Mouse (Mus musculus) liver, embryonic 16.5 days (tissue): ENCODE data around the gene Enkur. TPM values are rescaled to one million over a fixed set of nuclear protein-coding genes. Genes with fewer than 3 reads are reported as not detected.

Experiments
- ATAC-seq: fragments of 200-750 bp; cut with Nextera tagmentation; 2 replicates; pipeline ENCODE4 v1.8.0; 2017; ENCODE audit warnings: low read depth, mild to moderate bottlenecking, moderate number of reproducible peaks, moderate library complexity
- H3K27ac ChIP-seq: fragments of 300-500 bp; sonication (generic); 2 replicates; pipeline ENCODE4 v1.5.1; 2014; ENCODE audit warnings: mild to moderate bottlenecking, low read length
- H3K27me3 ChIP-seq: fragments of 300-500 bp; sonication (generic); 2 replicates; pipeline ENCODE4 v1.6.1; 2014; ENCODE audit warnings: low read depth, low read length, mixed read lengths; ENCODE audit not compliant: control insufficient read depth, insufficient read depth
- H3K36me3 ChIP-seq: fragments of 300-500 bp; sonication (generic); 2 replicates; pipeline ENCODE4 v1.6.1; 2014; ENCODE audit warnings: mild to moderate bottlenecking; ENCODE audit not compliant: control insufficient read depth, insufficient read depth
- H3K4me1 ChIP-seq: fragments of 300-500 bp; sonication (generic); 2 replicates; pipeline ENCODE4 v1.6.1; 2014; ENCODE audit warnings: low read depth, low read length, mixed read lengths; ENCODE audit not compliant: control insufficient read depth
- H3K4me2 ChIP-seq: fragments of 300-500 bp; sonication (generic); 2 replicates; pipeline ENCODE4 v1.6.1; 2014; ENCODE audit warnings: low read depth, low read length, mixed read lengths
- H3K4me3 ChIP-seq: fragments of 300-500 bp; sonication (generic); 2 replicates; pipeline ENCODE4 v1.5.1; 2014; ENCODE audit warnings: low read depth, mild to moderate bottlenecking, low read length
- H3K9ac ChIP-seq: fragments of 300-500 bp; sonication (generic); 2 replicates; pipeline ENCODE4 v1.6.1; 2014; ENCODE audit warnings: low read depth, low read length
- H3K9me3 ChIP-seq: fragments of 300-500 bp; sonication (generic); replicated peaks from 2 replicates; pipeline ENCODE4 v1.6.1; 2016; ENCODE audit warnings: low read length; ENCODE audit not compliant: control insufficient read depth
- WGBS: fragments of 180-500 bp; shearing (Covaris S2); extraction: QIAGEN DNeasy Blood & Tissue Kit; methylation state at CpG from one replicate; pipeline ENCODE4 v1.1.7; 2014; ENCODE audit not compliant: insufficient replicate concordance; 5-methylcytosine and 5-hydroxymethylcytosine counted together
- polyA plus RNA-seq: library from polyadenylated mRNA; unstranded; fragments of >200 nt; fragmentation: Nextera tagmentation; extraction: Ambion mirVana; gene quantifications from 2 replicates; pipeline ENCODE4 v1.2.1, GENCODE M21; 2015

Enkur gene
- polyA plus RNA-seq, 1 experiment from 2014 or later, result not detected

GRCm38 (mm10) chr2:21234871-21235648 lies 29.9 kb upstream of the Enkur start:
- Histone ChIP-seq H3K4me2 (no peak overlapping the region), H3K27ac (no peak overlapping the region)

GRCm38 (mm10) chr2:21231147-21231546 lies 26.0 kb upstream of the Enkur start:
- 65% methylated on average over 3 of the region's 3 CpGs for WGBS
- H3K36me3 ChIP-seq, result no peaks in the 10 kb centered on the region
- H3K4me3 ChIP-seq, result no peak overlapping the region
- no peak overlapping the region for H3K27ac ChIP-seq
- no peaks in the 10 kb centered on the region for H3K9me3 ChIP-seq
- no peak overlapping the region for H3K4me2 ChIP-seq
- H3K27me3 ChIP-seq, result no peaks in the 10 kb centered on the region
- no peak for ATAC-seq
- H3K4me1 ChIP-seq, result peaks cover 6% of the 10 kb centered on the region
- H3K9ac ChIP-seq, result no peak overlapping the region

More at GRCm38 (mm10) chr2:21234871-21235648, 29.9 kb upstream of the Enkur start:
- ATAC-seq, result peak; percentile 70
- Histone ChIP-seq H3K4me3 (no peak overlapping the region), H3K27me3 (no peaks in the 10 kb centered on the region), H3K4me1 (peaks cover 6% of the 10 kb centered on the region), H3K9ac (no peak overlapping the region), H3K9me3 (no peaks in the 10 kb centered on the region), H3K36me3 (no peaks in the 10 kb centered on the region)
- WGBS, result 51% methylated on average over 9 of the region's 9 CpGs

- H3K36me3 ChIP-seq, result no peaks in the 10 kb centered on the region
- 51% methylated on average over 2 of the region's 2 CpGs for whole genome bisulfite sequencing
- no peak overlapping the region for H3K4me2 ChIP-seq
- H3K27me3 ChIP-seq, result no peaks in the 10 kb centered on the region
- peaks cover 1% of the 10 kb centered on the region; the same call in 1 of the 2 replicates for H3K4me1 ChIP-seq
- H3K9ac ChIP-seq, result no peak overlapping the region
- ATAC-seq, result no peak
- H3K27ac ChIP-seq, result no peak overlapping the region
- no peak overlapping the region for H3K4me3 ChIP-seq
- no peaks in the 10 kb centered on the region for H3K9me3 ChIP-seq
Observed at GRCm38 (mm10) chr2:21230276-21230675, 25.1 kb upstream of the Enkur start.

- Histone ChIP-seq H3K36me3 (no peaks in the 10 kb centered on the region), H3K4me1 (no peaks in the 10 kb centered on the region), H3K4me2 (no peak overlapping the region), H3K27ac (no peak overlapping the region), H3K9me3 (no peaks in the 10 kb centered on the region), H3K9ac (no peak overlapping the region), H3K4me3 (no peak overlapping the region), H3K27me3 (no peaks in the 10 kb centered on the region)
- ATAC-seq, result no peak
- WGBS, result 53% methylated on average over 9 of the region's 9 CpGs
Observed at GRCm38 (mm10) chr2:21222453-21223384, 17.6 kb upstream of the Enkur start.

DNA sequence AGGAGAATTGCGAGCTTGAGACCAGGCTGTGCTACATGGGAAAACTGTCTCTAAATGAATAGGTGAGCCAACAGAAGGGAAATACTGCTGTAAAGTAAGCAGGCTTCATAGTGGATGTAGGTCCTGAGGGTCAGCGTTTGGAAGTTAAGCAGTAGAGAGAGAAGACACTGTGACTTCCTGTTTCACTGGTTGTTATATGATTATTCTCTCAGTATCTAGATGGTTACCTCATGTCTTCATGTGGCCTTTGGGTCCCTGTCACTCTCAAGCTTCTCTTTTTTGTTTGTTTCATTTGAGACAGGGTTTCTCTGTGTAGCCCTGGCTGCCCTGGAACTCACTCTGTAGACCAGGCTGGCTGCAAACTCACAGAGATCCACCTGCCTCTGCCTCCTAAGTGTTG lies 10.1 kb upstream of the Enkur start:
- ATAC-seq, result no peak
- Histone ChIP-seq H3K27ac (no peak overlapping the region), H3K4me2 (no peak overlapping the region), H3K27me3 (no peaks in the 10 kb centered on the region), H3K4me1 (no peaks in the 10 kb centered on the region), H3K9ac (no peak overlapping the region), H3K4me3 (no peak overlapping the region), H3K9me3 (no peaks in the 10 kb centered on the region), H3K36me3 (no peaks in the 10 kb centered on the region)
- WGBS, result 65% methylated on average over 2 of the region's 2 CpGs

- no peaks in the 10 kb centered on the region for H3K4me1 ChIP-seq
- no peak overlapping the region for H3K4me2 ChIP-seq
- H3K27me3 ChIP-seq, result no peaks in the 10 kb centered on the region
- H3K36me3 ChIP-seq, result no peaks in the 10 kb centered on the region
- no peak overlapping the region for H3K27ac ChIP-seq
- H3K9ac ChIP-seq, result no peak overlapping the region
- no peak overlapping the region for H3K4me3 ChIP-seq
- ATAC-seq, result no peak
- no peaks in the 10 kb centered on the region for H3K9me3 ChIP-seq
Observed at GRCm38 (mm10) chr2:21214322-21214721, 9.2 kb upstream of the Enkur start.

DNA sequence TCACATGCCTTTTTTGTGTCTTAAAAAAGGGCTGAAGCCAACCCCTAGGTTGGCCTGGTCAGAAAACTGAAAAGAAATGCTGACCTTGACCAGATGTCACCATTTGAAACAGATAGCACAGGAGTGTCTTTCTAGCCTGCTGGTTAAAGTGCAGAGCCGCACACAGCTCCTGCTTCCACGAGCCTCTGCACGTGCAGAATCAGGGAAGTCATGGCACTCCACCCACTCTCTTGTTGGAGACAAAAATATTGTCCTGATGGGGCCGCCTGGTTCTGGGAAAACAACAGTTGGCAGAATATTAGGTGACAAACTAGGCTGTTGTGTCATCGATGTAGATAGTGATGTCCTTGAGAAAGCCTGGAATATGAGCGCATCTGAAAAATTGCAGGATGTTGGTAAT lies 6.2 kb upstream of the Enkur start:
- H3K27me3 ChIP-seq, result no peaks in the 10 kb centered on the region
- no peak overlapping the region for H3K9ac ChIP-seq
- no peak overlapping the region for H3K4me3 ChIP-seq
- H3K4me1 ChIP-seq, result no peaks in the 10 kb centered on the region
- ATAC-seq, result no peak
- no peaks in the 10 kb centered on the region for H3K36me3 ChIP-seq
- H3K4me2 ChIP-seq, result no peak overlapping the region
- H3K9me3 ChIP-seq, result no peaks in the 10 kb centered on the region
- 55% methylated on average over 6 of the region's 6 CpGs for WGBS
- no peak overlapping the region for H3K27ac ChIP-seq

DNA sequence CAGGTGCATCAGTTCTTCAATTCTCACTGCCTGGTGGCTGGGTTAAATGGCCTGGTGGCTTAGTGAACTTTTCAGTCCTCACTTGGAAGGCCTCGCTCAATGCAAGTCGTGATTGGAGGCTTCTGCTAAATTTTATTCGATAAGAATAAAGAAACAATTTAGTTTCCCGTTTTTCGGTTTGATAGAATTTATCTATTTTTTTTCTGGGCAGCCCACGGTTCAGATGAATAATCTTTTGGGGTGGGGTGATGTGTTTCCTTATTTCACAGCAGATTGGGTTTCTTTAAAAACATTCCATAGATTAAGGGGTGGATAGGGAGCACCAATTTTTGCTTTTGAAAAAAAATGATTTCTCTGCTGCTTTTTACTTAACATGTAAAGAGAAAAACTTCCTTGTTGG lies 1.1 kb upstream of the Enkur start:
- peak overlapping the region; percentile 62 for H3K4me3 ChIP-seq
- no peaks in the 10 kb centered on the region for H3K36me3 ChIP-seq
- WGBS, result 29% methylated on average over 6 of the region's 6 CpGs
- no peak overlapping the region for H3K27ac ChIP-seq
- peaks cover 9% of the 10 kb centered on the region for H3K4me1 ChIP-seq
- no peaks in the 10 kb centered on the region for H3K9me3 ChIP-seq
- no peak for ATAC-seq
- H3K9ac ChIP-seq, result peak overlapping the region; percentile 47
- peak overlapping the region; percentile 77 for H3K4me2 ChIP-seq
- H3K27me3 ChIP-seq, result no peaks in the 10 kb centered on the region

GRCm38 (mm10) chr2:21205831-21206159 lies 630 bp upstream of the Enkur start:
- Histone ChIP-seq H3K4me2 (peak overlapping the region; percentile 77), H3K27me3 (no peaks in the 10 kb centered on the region), H3K9me3 (no peaks in the 10 kb centered on the region), H3K9ac (peak overlapping the region; percentile 47), H3K4me1 (peaks cover 9% of the 10 kb centered on the region), H3K4me3 (peak overlapping the region; percentile 62), H3K36me3 (no peaks in the 10 kb centered on the region), H3K27ac (no peak overlapping the region)
- ATAC-seq, result peak; percentile 81
- WGBS, result under 1% methylated on average over 19 of the region's 19 CpGs
